ENCODE assay signal across 8 mouse cellular contexts in genomic region chr8:94666456-94667308, GRCm38 (mm10). TPM values are rescaled to one million over a fixed set of nuclear protein-coding genes. Genes with fewer than 3 reads are reported as not detected.
DNase-seq lines count a peak whose midpoint lies in the region; ATAC-seq and TF ChIP-seq lines count a peak whose summit lies in the region.

Gene Arl2bp (plus strand): TSS chr8:94666600.

- H3K27ac ChIP-seq in embryonic facial prominence, embryonic 13.5 days, result peak within 1 kb of the TSS; percentile 88
- H3K27ac ChIP-seq in heart, adult 2 months, result peak within 1 kb of the TSS; percentile 83
- H3K27ac ChIP-seq in limb, embryonic 13.5 days, result peak within 1 kb of the TSS; percentile 87
- H3K27ac ChIP-seq in midbrain, embryonic 16.5 days (ENCODE audit: low read length), result peak within 1 kb of the TSS; percentile 97

- H3K27me3 ChIP-seq in embryonic facial prominence, embryonic 13.5 days, result no peaks in the 10 kb centered on the region
- no peaks in the 10 kb centered on the region for H3K27me3 ChIP-seq in heart, adult 2 months (ENCODE audit: control insufficient read depth, insufficient read depth, low read length)
- H3K27me3 ChIP-seq in limb, embryonic 13.5 days, result no peaks in the 10 kb centered on the region
- H3K27me3 ChIP-seq in midbrain, embryonic 16.5 days (ENCODE audit: control insufficient read depth, insufficient read depth, low read depth, low read length), result no peaks in the 10 kb centered on the region

- peak within 1 kb of the TSS; percentile 97 for H3K9ac ChIP-seq in embryonic facial prominence, embryonic 13.5 days
- peak within 1 kb of the TSS; percentile 89 for H3K9ac ChIP-seq in heart, adult 2 months (ENCODE audit: low read depth, low read length)
- peak within 1 kb of the TSS; percentile 95 for H3K9ac ChIP-seq in limb, embryonic 13.5 days
- peak within 1 kb of the TSS; percentile 98 for H3K9ac ChIP-seq in midbrain, embryonic 16.5 days (ENCODE audit: low read depth, low read length)

- peak; percentile 96 for DNase-seq in 3134 (ENCODE audit: extremely low read depth, insufficient read length, low spot score)
- DNase-seq in adrenal gland, postnatal 36 days, result peak; percentile 97 to 99
- peak; percentile 94 to 96 for DNase-seq in heart, adult 2 months
- peak; percentile 95 to 96 for DNase-seq in kidney, adult 8-10 months
- DNase-seq in spleen, postnatal 10 days (ENCODE audit: low spot score in 2 of 2), result peak; percentile 90 to 98

- H3K4me2 ChIP-seq in embryonic facial prominence, embryonic 13.5 days, result peak within 1 kb of the TSS; percentile 70
- peak within 1 kb of the TSS; percentile 75 for H3K4me2 ChIP-seq in limb, embryonic 13.5 days (replicated peaks)
- peak within 1 kb of the TSS; percentile 63 for H3K4me2 ChIP-seq in midbrain, embryonic 16.5 days (ENCODE audit: low read length)

- TF ChIP-seq EP300 in heart, adult 2 months (IDR thresholded peaks at IDR 0.05; ENCODE audit: insufficient read depth, low read depth, low read length), result no peak

- TF ChIP-seq CTCF in heart, adult 2 months (IDR thresholded peaks at IDR 0.05), result no peak

- WGBS in embryonic facial prominence, embryonic 13.5 days, result under 1% methylated on average over 74 of the region's 74 CpGs
- under 1% methylated on average over 74 of the region's 74 CpGs for WGBS in heart, adult 2 months
- under 1% methylated on average over 74 of the region's 74 CpGs for WGBS in limb, embryonic 13.5 days
- under 1% methylated on average over 74 of the region's 74 CpGs for WGBS in midbrain, embryonic 16.5 days

- peak within 1 kb of the TSS; percentile 90 for H3K4me3 ChIP-seq in embryonic facial prominence, embryonic 13.5 days
- peak within 1 kb of the TSS; percentile 95 for H3K4me3 ChIP-seq in heart, adult 2 months
- peak within 1 kb of the TSS; percentile 68 for H3K4me3 ChIP-seq in limb, embryonic 13.5 days
- H3K4me3 ChIP-seq in midbrain, embryonic 16.5 days (ENCODE audit: low read depth, low read length), result peak within 1 kb of the TSS; percentile 80

- peaks cover 16% of the 10 kb centered on the region for H3K4me1 ChIP-seq in embryonic facial prominence, embryonic 13.5 days
- peaks cover 1% of the 10 kb centered on the region; the same call in 1 of the 2 replicates for H3K4me1 ChIP-seq in heart, adult 2 months (ENCODE audit: control insufficient read depth, insufficient read depth, low read length)
- H3K4me1 ChIP-seq in limb, embryonic 13.5 days, result peaks cover 13% of the 10 kb centered on the region
- peaks cover 13% of the 10 kb centered on the region for H3K4me1 ChIP-seq in midbrain, embryonic 16.5 days (ENCODE audit: control insufficient read depth, insufficient read depth, low read length)

- intact Hi-C loops in heart, adult 2 months (cut with DNase I), result loop anchor here (1.0 kb wide), 1 partner anchor 36 kb away; no protein-coding TSS in a partner anchor

- ATAC-seq in embryonic facial prominence, embryonic 13.5 days (ENCODE audit: insufficient number of reproducible peaks, insufficient read depth, low FRiP score, low TSS enrichment, low read depth), result peak; percentile 95
- ATAC-seq in limb, embryonic 13.5 days (ENCODE audit: low FRiP score, low read depth), result peak; percentile 99
- peak; percentile 99 for ATAC-seq in midbrain, embryonic 16.5 days

- no peaks in the 10 kb centered on the region for H3K79me2 ChIP-seq in heart, adult 2 months (replicated peaks; ENCODE audit: control insufficient read depth, insufficient read depth, low read length)

- no peaks in the 10 kb centered on the region for H3K9me3 ChIP-seq in embryonic facial prominence, embryonic 13.5 days
- H3K9me3 ChIP-seq in limb, embryonic 13.5 days, result no peaks in the 10 kb centered on the region
- H3K9me3 ChIP-seq in midbrain, embryonic 16.5 days (replicated peaks; ENCODE audit: control insufficient read depth, low read length, poor library complexity, severe bottlenecking), result no peaks in the 10 kb centered on the region

- TF ChIP-seq POLR2A in heart, adult 2 months (IDR thresholded peaks at IDR 0.05; ENCODE audit: insufficient read depth, low read depth, low read length), result peak; percentile 56; the same call in 1 of the 2 replicates

- H3K36me3 ChIP-seq in embryonic facial prominence, embryonic 13.5 days, result peaks cover 24% of the 10 kb centered on the region
- 0 out of 2 replicates have a peak, but pooled peaks cover 2% of the 10 kb centered on the region for H3K36me3 ChIP-seq in heart, adult 2 months (ENCODE audit: control insufficient read depth, insufficient read depth, low read length)
- peaks cover 36% of the 10 kb centered on the region for H3K36me3 ChIP-seq in limb, embryonic 13.5 days
- peaks cover 13% of the 10 kb centered on the region for H3K36me3 ChIP-seq in midbrain, embryonic 16.5 days (ENCODE audit: control insufficient read depth, insufficient read depth, low read length)

RNA-seq across cellular contexts. Expression of gene Arl2bp, which starts in this region (rescaled TPM):
- total RNA-seq in adrenal gland, postnatal 36 days (2021), result 10 to 100 TPM; 71.0 to 73.8 TPM
- 152 and 163 TPM in 2 replicates for polyA plus RNA-seq in embryonic facial prominence, embryonic 13.5 days (2015; fragmentation: Nextera tagmentation; extraction: Ambion mirVana)
- total RNA-seq in heart, adult 2 months (2021), result 10 to 100 TPM; 77.2 to 84.1 TPM
- polyA plus RNA-seq in heart, adult 2 months (2012; rRNA removed), result 107 and 148 TPM in 2 replicates
- 151 and 160 TPM in 2 replicates for polyA plus RNA-seq in limb, embryonic 13.5 days (2015; fragmentation: Nextera tagmentation; extraction: Ambion mirVana)
- polyA plus RNA-seq in midbrain, embryonic 16.5 days (2015; fragmentation: Nextera tagmentation; extraction: Ambion mirVana), result 179 and 183 TPM in 2 replicates

Comparison
In these comparisons a context has a peak if more than half of its experiments do, and no peak if none do; other contexts are left out.
1. Peak in every context shown above with its lines: DNase-seq, ATAC-seq, H3K4me3 ChIP-seq and H3K27ac ChIP-seq.